Mouse (Mus musculus) heart, adult 18-20 months (tissue): ENCODE results near the gene Timeless. TPM values are rescaled to one million over a fixed set of nuclear protein-coding genes. Genes with fewer than 3 reads are reported as not detected.
"Not testable (repeated sequence)": the region's sequence is repeated elsewhere in the genome, so short reads cannot be mapped to it uniquely, and the experiment has no call there.

ENCODE experiments used
- DNase-seq, 2 experiments: peaks; one replicate each; pipeline ENCODE4 v3.0.0; 2021 to 2022; ENCODE audit warnings: mixed read lengths in 1 of 2
- total RNA-seq, 2 experiments: library from RNA; stranded (reverse); gene quantifications; 2 replicates each; pipeline ENCODE4 v1.2.3; 2021

Gene Timeless
- total RNA-seq, 2 experiments from 2014 or later, result 6.0 to 7.3 TPM

- peak; percentile 73 to 82 for DNase-seq
These were observed 19.0 kb upstream of the Timeless start for GRCm38 (mm10) chr10:128212871-128213323.

- DNase-seq, result not testable (repeated sequence)
These were observed 17.8 kb upstream of the Timeless start for GRCm38 (mm10) chr10:128214112-128214511.

GRCm38 (mm10) chr10:128214981-128215380 is 16.9 kb upstream of the Timeless start:
- no peak for DNase-seq

- no peak for DNase-seq
These were observed 13.3 kb upstream of the Timeless start for GRCm38 (mm10) chr10:128218387-128219117.

GRCm38 (mm10) chr10:128221533-128222286 is 10.2 kb upstream of the Timeless start:
- peak in 1 of 2 experiments; percentile 22 for DNase-seq

GRCm38 (mm10) chr10:128225064-128225463 is 6.8 kb upstream of the Timeless start:
- DNase-seq, result no peak

GRCm38 (mm10) chr10:128225538-128225937 is 6.3 kb upstream of the Timeless start, which contains the start of gene Mip:
TSS of gene Mip (plus strand) at chr10:128225838.
- DNase-seq, result no peak

- DNase-seq, result no peak
These were observed 4.3 kb upstream of the Timeless start for GRCm38 (mm10) chr10:128227592-128227991.

- no peak for DNase-seq
These were observed 3.9 kb upstream of the Timeless start for GRCm38 (mm10) chr10:128228009-128228408.

GRCm38 (mm10) chr10:128230582-128230981 is 1.3 kb upstream of the Timeless start:
- no peak for DNase-seq

- DNase-seq, result no peak
These were observed 719 bp upstream of the Timeless start for GRCm38 (mm10) chr10:128231146-128231545.

GRCm38 (mm10) chr10:128232420-128232985 is 638 bp downstream of the Timeless start:
- DNase-seq, result peak; percentile 79 to 82

GRCm38 (mm10) chr10:128236321-128236720 is 4.5 kb downstream of the Timeless start:
- no peak for DNase-seq

- DNase-seq, result peak; percentile 57 to 78
These were observed 6.1 kb downstream of the Timeless start for GRCm38 (mm10) chr10:128237807-128238480.

GRCm38 (mm10) chr10:128239140-128239539 is 7.3 kb downstream of the Timeless start:
- DNase-seq, result no peak

- no peak for DNase-seq
These were observed 8.3 kb downstream of the Timeless start for GRCm38 (mm10) chr10:128240131-128240530.

GRCm38 (mm10) chr10:128243252-128243651 is 11.4 kb downstream of the Timeless start:
- peak; percentile 30 to 56 for DNase-seq

GRCm38 (mm10) chr10:128244121-128244520 is 12.3 kb downstream of the Timeless start:
- peak in 1 of 2 experiments; percentile 22 for DNase-seq

- DNase-seq, result peak; percentile 79 to 92
These were observed 15.3 kb downstream of the Timeless start for GRCm38 (mm10) chr10:128247020-128247732.

GRCm38 (mm10) chr10:128250565-128250964 is 18.7 kb downstream of the Timeless start:
- no peak for DNase-seq

GRCm38 (mm10) chr10:128253677-128254255 is 21.9 kb downstream of the Timeless start, which contains the start of gene Apon:
TSS of gene Apon (plus strand) at chr10:128254096.
- DNase-seq, result no peak
